Mouse (Mus musculus) embryonic fibroblast, embryonic 13.5 days (primary cell): ENCODE data around the gene Fam81b.

ENCODE experiments used
- CTCF ChIP-seq: IDR thresholded peaks from 2 replicates; pipeline ENCODE4 v1.5.1; 2011; ENCODE audit warnings: mild to moderate bottlenecking, control low read depth, low read length, moderate library complexity, borderline replicate concordance; ENCODE audit not compliant: insufficient read depth
- POLR2A ChIP-seq: IDR thresholded peaks from 2 replicates; pipeline ENCODE4 v1.6.1; 2011; ENCODE audit warnings: low read depth, mild to moderate bottlenecking, control low read depth, low read length, moderate library complexity

- no peak for TF ChIP-seq CTCF
- TF ChIP-seq POLR2A = no peak
Observed at GRCm38 (mm10) chr13:76304637-76305122, at the start of gene Fam81b.
